Mouse (Mus musculus) kidney, postnatal 0 days (tissue): ENCODE measurements around the gene C130074G19Rik. TPM values are rescaled to one million over a fixed set of nuclear protein-coding genes. Genes with fewer than 3 reads are reported as not detected.

Experiments used
- ATAC-seq: fragments of 200-750 bp; cut with Nextera tagmentation; replicated peaks from 2 replicates; pipeline ENCODE4 v1.8.0; 2017; ENCODE audit warnings: low read depth, moderate number of reproducible peaks, moderate TSS enrichment, moderate library complexity; ENCODE audit not compliant: low FRiP score
- DNase-seq: peaks from one replicate; pipeline ENCODE4 v3.0.0-alpha.2; 2016; ENCODE audit warnings: low spot score
- H3K27ac ChIP-seq: fragments of 300-500 bp; sonication (generic); 2 replicates; pipeline ENCODE4 v1.5.1; 2014; ENCODE audit warnings: mild to moderate bottlenecking
- H3K27me3 ChIP-seq: fragments of 300-500 bp; sonication (generic); 2 replicates; pipeline ENCODE4 v1.6.1; 2014; ENCODE audit warnings: low read length, mixed read lengths; ENCODE audit not compliant: insufficient read depth
- H3K36me3 ChIP-seq: fragments of 300-500 bp; sonication (generic); 2 replicates; pipeline ENCODE4 v1.6.1; 2014; ENCODE audit warnings: low read length, mixed read lengths; ENCODE audit not compliant: insufficient read depth
- H3K4me1 ChIP-seq: fragments of 300-500 bp; sonication (generic); replicated peaks from 2 replicates; pipeline ENCODE4 v1.6.1; 2014; ENCODE audit warnings: antibody characterized with exemption, low read length, mixed read lengths; ENCODE audit not compliant: insufficient read depth
- H3K4me2 ChIP-seq: fragments of 300-500 bp; sonication (generic); 2 replicates; pipeline ENCODE4 v1.6.1; 2014; ENCODE audit warnings: mild to moderate bottlenecking, low read length, moderate library complexity, mixed read lengths
- H3K4me3 ChIP-seq: fragments of 300-500 bp; sonication (generic); replicated peaks from 2 replicates; pipeline ENCODE4 v1.5.1; 2014; ENCODE audit warnings: low read depth, low read length
- H3K9ac ChIP-seq: fragments of 300-500 bp; sonication (generic); 2 replicates; pipeline ENCODE4 v1.6.1; 2014; ENCODE audit warnings: low read depth, low read length
- H3K9me3 ChIP-seq: fragments of 300-500 bp; sonication (generic); replicated peaks from 2 replicates; pipeline ENCODE4 v1.6.1; 2016; ENCODE audit warnings: low read length, inconsistent platforms, mixed read lengths
- CTCF ChIP-seq: IDR thresholded peaks from 2 replicates; pipeline ENCODE4 v1.5.1; 2016; ENCODE audit warnings: antibody characterized with exemption, low read depth, mild to moderate bottlenecking, moderate library complexity
- WGBS: fragments of 180-500 bp; shearing (Covaris S2); extraction: QIAGEN DNeasy Blood & Tissue Kit; methylation state at CpG from one replicate; pipeline ENCODE4 v1.1.7; 2014; 5-methylcytosine and 5-hydroxymethylcytosine counted together
- polyA plus RNA-seq: library from polyadenylated mRNA; unstranded; fragments of >200 nt; fragmentation: Nextera tagmentation; extraction: Ambion mirVana; gene quantifications from 2 replicates; pipeline ENCODE4 v1.2.1, GENCODE M21; 2015

The C130074G19Rik gene
- polyA plus RNA-seq, 1 experiment from 2014 or later, result 7.4 TPM

DNA sequence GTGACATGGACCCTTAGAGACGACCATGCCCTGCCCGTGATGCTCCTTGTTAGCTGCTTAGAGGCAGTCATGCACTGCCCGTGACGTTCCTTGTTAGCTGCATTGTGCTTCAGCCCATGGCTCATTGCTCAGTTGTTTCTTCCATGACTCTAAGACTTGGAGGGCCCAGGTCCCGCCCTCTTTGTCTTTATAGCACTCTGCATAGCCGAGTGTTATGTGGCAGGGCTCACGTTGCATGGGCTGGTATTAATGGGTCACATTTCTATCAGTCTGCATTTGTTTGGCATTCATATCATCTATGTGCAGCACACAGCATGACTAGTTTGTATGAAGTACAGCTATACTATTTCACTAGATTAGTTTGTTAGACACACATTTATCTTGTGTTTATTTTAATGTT lies 20.7 kb upstream of the C130074G19Rik start:
- DNase-seq (no peak), ATAC-seq (no peak)
- Histone ChIP-seq H3K4me1 (no peaks in the 10 kb centered on the region), H3K27me3 (no peaks in the 10 kb centered on the region), H3K36me3 (no peaks in the 10 kb centered on the region), H3K4me3 (no peak overlapping the region), H3K9ac (no peak overlapping the region), H3K27ac (no peak overlapping the region), H3K4me2 (no peak overlapping the region), H3K9me3 (no peaks in the 10 kb centered on the region)
- TF ChIP-seq CTCF, result no peak
- WGBS, result 62% methylated on average over 7 of the region's 7 CpGs

DNA sequence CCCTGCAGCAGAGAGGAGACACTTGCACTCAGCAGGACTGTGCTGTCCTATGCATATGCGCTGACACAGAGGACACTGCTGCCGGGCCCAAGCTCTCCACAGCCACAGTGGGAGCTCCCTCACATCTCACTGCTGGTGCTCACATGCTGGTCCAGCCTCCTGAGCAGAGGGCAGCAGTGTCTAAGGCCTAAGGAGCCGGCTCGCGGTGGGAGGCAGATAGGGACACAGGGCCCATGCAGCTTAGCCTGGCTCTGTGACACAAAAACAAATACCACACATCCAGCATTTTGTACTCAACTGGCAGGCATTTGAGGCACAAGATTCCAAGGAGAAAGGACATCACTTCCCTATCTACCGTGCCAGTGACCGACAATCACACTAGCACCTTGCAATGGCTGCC lies 19.9 kb upstream of the C130074G19Rik start:
- H3K9me3 ChIP-seq, result no peaks in the 10 kb centered on the region
- H3K4me2 ChIP-seq, result no peak overlapping the region
- no peaks in the 10 kb centered on the region for H3K27me3 ChIP-seq
- DNase-seq, result no peak
- H3K9ac ChIP-seq, result no peak overlapping the region
- 83% methylated on average over 7 of the region's 7 CpGs for WGBS
- H3K4me3 ChIP-seq, result no peak overlapping the region
- no peak overlapping the region for H3K27ac ChIP-seq
- no peak for TF ChIP-seq CTCF
- H3K4me1 ChIP-seq, result no peaks in the 10 kb centered on the region
- ATAC-seq, result no peak
- H3K36me3 ChIP-seq, result no peaks in the 10 kb centered on the region

DNA sequence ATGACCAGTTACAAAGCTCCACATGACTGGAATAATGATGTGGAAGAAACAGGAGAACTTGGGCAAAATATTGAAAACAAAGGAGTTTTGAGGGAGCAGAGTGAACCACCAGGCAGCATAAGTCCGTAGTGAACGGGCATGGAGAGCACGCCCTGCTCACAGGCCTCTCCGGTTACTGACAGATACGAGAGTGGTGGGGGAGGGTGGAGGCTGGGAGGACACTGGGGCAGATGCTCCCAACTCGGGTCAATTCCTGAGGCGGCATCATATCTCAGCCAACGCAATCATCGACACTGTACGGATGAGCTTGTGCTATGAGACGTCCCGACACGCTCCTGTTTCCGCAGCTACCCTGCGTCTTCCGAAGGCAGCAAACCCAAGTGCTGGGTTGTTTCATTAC lies 14.3 kb upstream of the C130074G19Rik start:
- H3K4me3 ChIP-seq, result no peak overlapping the region
- 58% methylated on average over 16 of the region's 16 CpGs for WGBS
- no peak for TF ChIP-seq CTCF
- H3K9me3 ChIP-seq, result no peaks in the 10 kb centered on the region
- H3K27me3 ChIP-seq, result no peaks in the 10 kb centered on the region
- no peak overlapping the region for H3K4me2 ChIP-seq
- H3K36me3 ChIP-seq, result no peaks in the 10 kb centered on the region
- H3K4me1 ChIP-seq, result no peaks in the 10 kb centered on the region
- ATAC-seq (no peak), DNase-seq (no peak)
- H3K9ac ChIP-seq, result no peak overlapping the region
- no peak overlapping the region for H3K27ac ChIP-seq

DNA sequence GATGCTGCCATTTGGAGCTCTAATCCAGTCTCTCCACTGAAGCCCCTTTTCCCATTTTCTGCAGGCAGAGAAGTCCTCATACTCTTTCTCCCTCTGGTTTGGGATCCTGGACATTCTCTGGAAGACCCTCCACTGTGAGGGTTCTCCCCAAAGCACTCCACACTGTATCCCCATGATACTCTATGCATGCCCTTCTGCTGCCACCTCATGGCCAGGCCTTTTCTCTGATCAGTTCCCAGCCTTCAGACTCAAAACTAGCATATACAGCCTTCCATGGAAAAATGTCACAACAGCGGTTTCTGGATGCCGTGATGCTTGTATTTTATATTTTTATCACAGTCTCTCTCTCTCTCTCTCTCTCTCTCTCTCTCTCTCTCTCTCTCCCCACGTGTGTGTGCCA lies 9.0 kb upstream of the C130074G19Rik start:
- Histone ChIP-seq H3K9ac (no peak overlapping the region), H3K36me3 (no peaks in the 10 kb centered on the region), H3K4me1 (no peaks in the 10 kb centered on the region), H3K4me3 (no peak overlapping the region), H3K9me3 (no peaks in the 10 kb centered on the region), H3K27ac (no peak overlapping the region), H3K4me2 (no peak overlapping the region), H3K27me3 (no peaks in the 10 kb centered on the region)
- DNase-seq, result no peak
- peak; percentile 61 for TF ChIP-seq CTCF
- ATAC-seq, result no peak
- 65% methylated on average over 3 of the region's 3 CpGs for WGBS

DNA sequence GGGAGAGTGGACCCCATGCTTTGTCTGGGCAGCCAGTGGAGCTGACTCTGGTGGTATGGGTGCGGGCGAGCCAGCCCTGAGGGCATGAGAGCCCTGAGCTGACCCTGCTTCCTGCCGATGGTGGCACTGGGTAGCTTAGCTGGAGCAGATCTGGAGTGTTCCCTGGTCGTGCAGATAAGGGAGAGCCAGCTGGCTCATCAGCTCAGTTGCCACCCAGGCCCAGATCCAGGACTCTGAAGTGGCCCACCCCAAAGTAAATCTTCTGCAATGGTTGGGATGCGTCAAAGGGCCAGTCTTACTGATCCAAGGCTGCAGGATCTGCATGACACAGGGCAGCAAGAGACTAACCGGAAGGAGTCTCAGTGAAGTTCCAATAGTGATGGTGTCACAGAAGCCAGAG lies 6.4 kb upstream of the C130074G19Rik start:
- H3K27ac ChIP-seq, result no peak overlapping the region
- WGBS, result 83% methylated on average over 6 of the region's 6 CpGs
- H3K27me3 ChIP-seq, result no peaks in the 10 kb centered on the region
- H3K4me1 ChIP-seq, result no peaks in the 10 kb centered on the region
- H3K9me3 ChIP-seq, result no peaks in the 10 kb centered on the region
- H3K4me2 ChIP-seq, result no peak overlapping the region
- DNase-seq (no peak), ATAC-seq (no peak)
- no peak overlapping the region for H3K9ac ChIP-seq
- TF ChIP-seq CTCF, result no peak
- no peaks in the 10 kb centered on the region for H3K36me3 ChIP-seq
- H3K4me3 ChIP-seq, result no peak overlapping the region

DNA sequence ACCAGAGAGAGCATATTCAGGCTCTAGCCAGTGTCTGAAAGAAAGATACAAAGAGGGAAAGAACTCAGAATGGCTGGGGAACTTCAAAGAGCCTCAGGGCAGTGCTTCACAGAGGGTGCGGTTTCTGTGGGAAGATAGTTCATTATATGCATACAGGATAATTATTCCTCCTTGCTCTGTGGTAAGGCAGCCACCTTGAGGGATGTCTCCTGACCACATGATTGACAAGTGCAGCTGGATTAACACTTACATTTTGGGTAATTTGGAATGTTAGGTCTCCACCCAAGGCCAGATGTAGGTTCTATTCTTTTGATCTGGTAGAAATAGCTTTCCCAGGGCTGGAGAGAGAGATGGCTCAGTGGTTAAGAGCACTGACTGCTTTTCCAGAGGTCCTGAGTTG lies 3.1 kb upstream of the C130074G19Rik start:
- TF ChIP-seq CTCF, result no peak
- H3K27ac ChIP-seq, result no peak overlapping the region
- no peak overlapping the region for H3K4me2 ChIP-seq
- no peaks in the 10 kb centered on the region for H3K36me3 ChIP-seq
- H3K4me3 ChIP-seq, result no peak overlapping the region
- DNase-seq (no peak), ATAC-seq (no peak)
- 70% methylated on average over 1 of the region's 1 CpGs for WGBS
- peaks cover 5% of the 10 kb centered on the region; the same call in 1 of the 2 replicates for H3K27me3 ChIP-seq
- no peaks in the 10 kb centered on the region for H3K9me3 ChIP-seq
- H3K9ac ChIP-seq, result no peak overlapping the region
- H3K4me1 ChIP-seq, result no peaks in the 10 kb centered on the region

DNA sequence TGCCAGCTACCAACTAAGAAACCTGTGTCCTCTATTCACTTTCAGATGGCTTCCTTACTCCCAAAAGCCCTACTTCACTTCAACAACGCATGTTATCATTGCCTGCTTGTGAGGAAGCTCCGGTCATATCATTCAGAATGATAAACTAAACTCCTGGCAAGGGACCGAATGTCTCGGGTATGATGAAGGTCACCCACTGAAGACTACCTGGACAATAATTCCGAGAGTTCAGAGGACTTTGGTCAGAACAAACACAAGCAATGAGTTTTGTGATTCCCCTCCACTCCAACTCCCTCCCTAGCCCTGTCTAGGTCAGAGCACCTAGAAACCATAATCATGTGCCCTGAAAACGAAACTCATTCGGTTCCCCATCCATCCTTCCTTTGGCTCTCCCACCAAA lies 1.2 kb downstream of the C130074G19Rik start:
- ATAC-seq (no peak), DNase-seq (no peak)
- H3K36me3 ChIP-seq, result no peaks in the 10 kb centered on the region
- H3K27ac ChIP-seq, result 0 out of 2 replicates have a peak overlapping the region, but pooled peaks have one; percentile 65
- no peaks in the 10 kb centered on the region for H3K9me3 ChIP-seq
- H3K4me2 ChIP-seq, result peak overlapping the region; percentile 61
- no peak for TF ChIP-seq CTCF
- peak overlapping the region; percentile 73 for H3K9ac ChIP-seq
- peaks cover 5% of the 10 kb centered on the region; the same call in 1 of the 2 replicates for H3K27me3 ChIP-seq
- 60% methylated on average over 7 of the region's 7 CpGs for WGBS
- no peaks in the 10 kb centered on the region; the same call in 1 of the 2 replicates for H3K4me1 ChIP-seq
- H3K4me3 ChIP-seq, result peak overlapping the region; percentile 56
